Mouse (Mus musculus) hindbrain, embryonic 14.5 days (tissue): ENCODE measurements around the gene Coq4. TPM values are rescaled to one million over a fixed set of nuclear protein-coding genes. Genes with fewer than 3 reads are reported as not detected.
A peak's percentile ranks its signal among the peaks of the same experiment; 100 is the strongest.

Experiments
- ATAC-seq: fragments of 200-750 bp; cut with Nextera tagmentation; 2 replicates; pipeline ENCODE4 v1.8.0; 2017; ENCODE audit warnings: moderate number of reproducible peaks, mild to moderate bottlenecking, moderate TSS enrichment, moderate library complexity; ENCODE audit not compliant: low FRiP score
- DNase-seq: peaks from one replicate; pipeline ENCODE4 v3.0.0-alpha.2; 2015; ENCODE audit warnings: low spot score
- H3K27ac ChIP-seq: fragments of 300-500 bp; sonication (generic); 2 replicates; pipeline ENCODE4 v1.5.1; 2014; ENCODE audit warnings: mild to moderate bottlenecking, moderate library complexity
- H3K27me3 ChIP-seq: fragments of 300-500 bp; sonication (generic); 2 replicates; pipeline ENCODE4 v1.6.1; 2014; ENCODE audit warnings: mild to moderate bottlenecking, low read length, mixed read lengths; ENCODE audit not compliant: control insufficient read depth, insufficient read depth
- H3K36me3 ChIP-seq: fragments of 300-500 bp; sonication (generic); replicated peaks from 2 replicates; pipeline ENCODE4 v1.6.1; 2014; ENCODE audit not compliant: control insufficient read depth, insufficient read depth
- H3K4me1 ChIP-seq: fragments of 300-500 bp; sonication (generic); replicated peaks from 2 replicates; pipeline ENCODE4 v1.6.1; 2014; ENCODE audit warnings: antibody characterized with exemption, low read length, mixed read lengths; ENCODE audit not compliant: control insufficient read depth, insufficient read depth
- H3K4me2 ChIP-seq: fragments of 300-500 bp; sonication (generic); replicated peaks from 2 replicates; pipeline ENCODE4 v1.6.1; 2014; ENCODE audit warnings: mild to moderate bottlenecking, moderate library complexity
- H3K4me3 ChIP-seq: fragments of 300-500 bp; sonication (generic); replicated peaks from 2 replicates; pipeline ENCODE4 v1.5.1; 2014; ENCODE audit warnings: mild to moderate bottlenecking, low read length
- H3K9ac ChIP-seq: fragments of 300-500 bp; sonication (generic); 2 replicates; pipeline ENCODE4 v1.6.1; 2014
- H3K9me3 ChIP-seq: fragments of 300-500 bp; sonication (generic); 2 replicates; pipeline ENCODE4 v1.6.1; 2016; ENCODE audit warnings: low read length; ENCODE audit not compliant: control insufficient read depth
- WGBS: fragments of 180-500 bp; shearing (Covaris S2); extraction: QIAGEN DNeasy Blood & Tissue Kit; methylation state at CpG from one replicate; pipeline ENCODE4 v1.1.7; 2014; 5-methylcytosine and 5-hydroxymethylcytosine counted together
- microRNA-seq: library from miRNA; unstranded; fragments of <30 nt; microRNA quantifications from one replicate; pipeline ENCODE4, GENCODE M21; 2016
- polyA plus RNA-seq: library from polyadenylated mRNA; unstranded; fragments of >200 nt; fragmentation: Nextera tagmentation; extraction: Ambion mirVana; gene quantifications from 2 replicates; pipeline ENCODE4 v1.2.1, GENCODE M21; 2014

The Coq4 gene
- polyA plus RNA-seq, 1 experiment from 2014 or later, result 35.3 TPM

DNA sequence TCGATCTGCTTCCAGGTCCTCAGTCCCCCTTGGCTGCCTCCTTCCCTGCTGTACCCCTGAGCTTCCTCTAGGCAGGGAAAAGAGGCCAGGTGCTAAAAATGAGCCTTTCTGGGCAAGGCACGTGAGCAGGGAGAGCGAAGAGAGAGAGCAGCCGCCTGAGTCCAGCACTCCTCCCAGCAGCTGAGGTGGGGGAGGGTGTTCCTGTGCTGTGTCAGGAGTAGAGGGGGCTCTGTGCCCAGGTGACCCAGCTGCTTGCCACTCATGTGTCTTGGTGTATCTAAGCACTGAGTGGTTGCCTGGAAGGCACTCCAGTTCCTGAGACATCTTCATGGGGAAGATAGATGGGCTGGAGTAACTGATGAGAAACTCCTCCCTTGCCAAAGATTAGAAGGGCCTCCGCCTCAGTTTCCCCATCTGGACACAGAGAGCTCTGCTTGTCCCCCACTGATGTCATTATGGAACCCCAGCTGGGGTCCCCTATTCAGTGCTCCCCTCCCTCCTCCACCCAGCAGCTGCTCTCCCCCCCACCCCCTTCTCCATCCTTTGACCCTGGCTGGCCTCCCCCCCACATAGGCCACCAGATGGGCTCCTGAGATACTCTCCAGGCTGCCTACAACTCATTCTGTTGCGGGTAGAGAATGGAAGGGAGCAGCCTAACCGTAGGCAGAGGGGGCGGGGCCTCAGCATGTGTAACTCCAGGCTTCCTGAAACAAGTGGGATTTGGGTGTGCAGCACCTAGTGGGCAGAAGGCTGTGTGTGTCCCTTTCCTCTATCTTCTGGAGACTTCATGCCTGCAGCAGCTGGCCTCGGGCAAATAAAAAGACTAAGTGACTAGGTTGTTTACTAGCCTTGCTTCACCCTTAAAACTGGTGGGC lies 56.2 kb downstream of the Coq4 start:
- no peak for DNase-seq
- 0 out of 2 replicates have a peak, but pooled peaks have one; percentile 19 for ATAC-seq
- Histone ChIP-seq H3K27me3 (no peaks in the 10 kb centered on the region), H3K27ac (peak overlapping the region; percentile 88), H3K9ac (peak overlapping the region; percentile 95; the same call in 1 of the 2 replicates), H3K36me3 (peaks cover 22% of the 10 kb centered on the region), H3K4me2 (peak overlapping the region; percentile 78; the same call in 1 of the 2 replicates), H3K4me3 (no peak overlapping the region), H3K9me3 (no peaks in the 10 kb centered on the region), H3K4me1 (peaks cover 51% of the 10 kb centered on the region)
- WGBS, result 19% methylated on average over 9 of the region's 9 CpGs

DNA sequence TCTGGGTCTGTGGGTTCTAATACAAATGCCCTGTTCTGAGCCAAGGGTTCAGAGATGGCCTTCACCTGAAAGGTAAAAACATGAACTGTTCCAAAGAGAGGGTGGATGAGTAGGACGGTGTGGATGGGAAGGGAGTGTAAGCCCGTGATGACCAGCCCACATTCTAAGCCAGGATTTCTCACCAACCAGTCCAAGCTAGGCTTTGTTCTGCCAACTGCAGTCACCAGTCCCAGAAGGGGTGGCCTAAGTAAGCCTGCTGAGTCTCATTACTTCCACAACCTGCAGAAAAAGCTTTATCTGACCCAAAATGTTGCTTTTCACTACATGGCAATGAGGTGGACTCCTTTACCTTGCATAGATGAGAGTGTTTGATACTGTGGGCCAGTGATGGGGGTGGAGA lies 56.8 kb downstream of the Coq4 start:
- H3K4me1 ChIP-seq, result peaks cover 49% of the 10 kb centered on the region

DNA sequence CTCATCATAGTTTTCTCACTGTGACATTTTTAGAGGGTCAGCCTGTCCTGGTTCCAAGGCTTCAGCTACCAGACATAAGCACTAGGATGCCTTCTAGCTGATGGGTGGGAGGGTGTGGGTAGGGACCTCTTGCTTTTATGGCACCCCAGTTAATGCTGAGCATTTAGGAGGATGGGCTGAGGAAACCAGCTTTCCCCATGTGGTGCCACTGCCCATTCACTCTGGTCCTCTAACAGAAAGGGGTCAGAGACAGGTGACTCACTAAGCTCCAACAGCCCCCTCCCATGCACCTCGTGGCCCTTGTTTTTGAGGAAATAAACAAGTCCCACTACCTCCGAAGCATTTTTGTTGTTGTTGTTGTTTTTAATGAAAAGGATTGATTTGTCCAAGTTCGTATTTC lies 57.4 kb downstream of the Coq4 start:
- no peak for DNase-seq
- Histone ChIP-seq H3K27me3 (no peaks in the 10 kb centered on the region), H3K36me3 (peaks cover 22% of the 10 kb centered on the region), H3K4me1 (peaks cover 49% of the 10 kb centered on the region), H3K4me2 (peak overlapping the region; percentile 78), H3K27ac (peak overlapping the region; percentile 88), H3K4me3 (peak overlapping the region; percentile 69), H3K9me3 (no peaks in the 10 kb centered on the region), H3K9ac (peak overlapping the region; percentile 95)
- 10% methylated on average over 3 of the region's 3 CpGs for WGBS
- ATAC-seq, result no peak

More for the DNA sequence above, 56.8 kb downstream of the Coq4 start:
- H3K4me2 ChIP-seq, result peak overlapping the region; percentile 78
- peak overlapping the region; percentile 95 for H3K9ac ChIP-seq
- no peaks in the 10 kb centered on the region for H3K27me3 ChIP-seq
- peaks cover 22% of the 10 kb centered on the region for H3K36me3 ChIP-seq
- ATAC-seq, result no peak
- DNase-seq, result no peak
- no peak overlapping the region for H3K4me3 ChIP-seq
- WGBS, result 35% methylated on average over 2 of the region's 2 CpGs
- H3K9me3 ChIP-seq, result no peaks in the 10 kb centered on the region
- peak overlapping the region; percentile 88 for H3K27ac ChIP-seq

DNA sequence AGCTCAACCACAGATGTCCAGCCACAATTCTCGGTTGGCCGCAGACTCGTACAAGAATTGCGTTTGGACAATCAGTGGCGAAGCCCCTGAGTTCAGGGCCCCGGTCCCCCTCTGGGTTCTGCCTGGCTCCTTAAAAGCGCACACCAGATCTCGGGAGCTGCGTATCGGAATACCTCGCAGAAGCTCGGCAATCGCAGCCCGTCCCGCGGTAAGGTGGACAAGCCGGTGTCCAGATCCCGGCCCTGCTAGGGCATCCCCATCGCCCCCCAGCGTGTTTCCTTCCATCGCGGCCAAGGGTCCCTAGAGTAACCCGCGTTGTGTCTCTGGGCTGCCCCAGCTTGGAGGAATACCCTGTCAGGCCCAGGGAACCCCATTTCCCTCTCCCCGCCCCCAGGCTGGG lies 58.3 kb downstream of the Coq4 start:
- peak overlapping the region; percentile 78 for H3K4me2 ChIP-seq
- H3K4me1 ChIP-seq, result peaks cover 47% of the 10 kb centered on the region
- H3K27ac ChIP-seq, result peak overlapping the region; percentile 88
- ATAC-seq (no peak), DNase-seq (peak; percentile 45)
- H3K4me3 ChIP-seq, result peak overlapping the region; percentile 69
- no peaks in the 10 kb centered on the region for H3K9me3 ChIP-seq
- peak overlapping the region; percentile 95 for H3K9ac ChIP-seq
- H3K36me3 ChIP-seq, result peaks cover 22% of the 10 kb centered on the region
- WGBS, result 1% methylated on average over 25 of the region's 25 CpGs
- no peaks in the 10 kb centered on the region for H3K27me3 ChIP-seq

DNA sequence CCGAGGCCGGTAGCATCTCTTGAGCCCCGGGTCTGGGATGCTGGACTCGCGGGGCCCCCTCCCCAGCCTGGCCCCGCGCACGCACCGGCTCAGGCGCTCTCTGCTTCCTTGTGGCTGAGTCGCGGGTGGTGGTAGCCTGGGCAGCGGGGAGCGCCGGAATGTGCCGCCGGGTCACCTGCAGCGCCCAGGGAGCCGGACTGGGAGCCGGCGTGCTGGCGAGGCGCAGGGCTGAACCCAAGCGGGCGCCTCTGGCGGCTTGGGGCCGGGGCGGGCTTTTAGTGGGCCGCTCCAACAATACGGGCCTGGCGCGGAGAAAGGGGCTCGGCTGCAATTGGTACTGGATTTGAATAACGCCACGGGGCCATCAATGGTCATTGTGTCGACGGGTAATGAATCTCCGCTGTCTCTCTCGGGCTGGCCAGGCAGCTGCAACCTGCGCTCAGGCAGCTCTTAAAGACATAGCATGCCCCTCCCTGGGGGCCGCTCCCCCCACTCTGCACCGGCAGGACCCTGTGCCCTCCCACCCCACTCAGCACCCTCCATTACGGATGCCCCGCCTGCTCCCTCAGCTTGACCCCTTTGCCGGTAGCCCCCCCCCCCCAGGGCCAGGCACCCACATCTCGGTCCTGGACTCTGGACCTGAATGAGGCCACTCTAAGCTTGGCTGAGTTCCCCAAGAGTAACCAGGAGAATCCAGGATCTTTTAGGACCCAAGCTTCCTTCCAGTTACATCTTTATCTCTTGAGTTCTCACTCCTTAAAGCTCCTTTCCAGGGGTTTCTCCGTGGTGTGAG lies 59.0 kb downstream of the Coq4 start:
- H3K4me2 ChIP-seq, result peak overlapping the region; percentile 78
- H3K9ac ChIP-seq, result peak overlapping the region; percentile 95
- H3K4me3 ChIP-seq, result peak overlapping the region; percentile 69
- peaks cover 20% of the 10 kb centered on the region for H3K36me3 ChIP-seq
- H3K9me3 ChIP-seq, result no peaks in the 10 kb centered on the region
- ATAC-seq, result peak; percentile 59
- DNase-seq, result peak; percentile 56
- H3K4me1 ChIP-seq, result peaks cover 45% of the 10 kb centered on the region
- WGBS, result 2% methylated on average over 45 of the region's 47 CpGs
- peak overlapping the region; percentile 88 for H3K27ac ChIP-seq
- H3K27me3 ChIP-seq, result no peaks in the 10 kb centered on the region

DNA sequence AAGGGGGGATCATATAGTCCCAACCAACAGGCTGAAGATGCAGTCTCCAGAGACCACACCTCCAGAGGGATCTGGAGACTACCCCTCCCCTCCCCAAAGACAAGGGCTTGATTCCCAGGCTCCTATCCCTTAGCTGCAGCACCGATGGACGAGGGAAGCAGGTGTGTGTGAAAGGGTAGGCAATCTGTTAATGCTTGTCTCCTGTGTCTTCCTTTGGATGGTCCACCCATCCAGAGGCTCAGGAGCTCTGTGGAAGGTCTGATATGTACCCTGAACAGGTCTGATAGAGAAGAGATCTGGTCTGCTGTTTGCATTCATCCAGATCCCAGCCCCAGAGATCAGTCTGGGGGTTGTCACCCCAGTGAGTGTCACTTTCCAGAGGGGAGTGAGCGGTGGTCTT lies 59.6 kb downstream of the Coq4 start:
- peaks cover 45% of the 10 kb centered on the region for H3K4me1 ChIP-seq
- H3K27ac ChIP-seq, result peak overlapping the region; percentile 88; the same call in 1 of the 2 replicates
- peak overlapping the region; percentile 95 for H3K9ac ChIP-seq
- DNase-seq, result no peak
- peaks cover 14% of the 10 kb centered on the region for H3K36me3 ChIP-seq
- 10% methylated on average over 3 of the region's 3 CpGs for WGBS
- ATAC-seq, result no peak
- no peaks in the 10 kb centered on the region for H3K27me3 ChIP-seq
- H3K4me2 ChIP-seq, result peak overlapping the region; percentile 78
- H3K4me3 ChIP-seq, result peak overlapping the region; percentile 69
- H3K9me3 ChIP-seq, result no peaks in the 10 kb centered on the region

Small RNAs within 50 kb of the gene (microRNA-seq; reads per million reads assigned to microRNA genes)
- gene Mir219a-2 (not detected), gene Mir219b (not detected)

Other genes with a start within 250 kb of the Coq4 start
- 19.9 and 22.3 TPM in 2 replicates for gene Rapgef1, start 167.8 kb upstream of the Coq4 start, polyA plus RNA-seq
- gene Gm13420, start 35.8 kb upstream of the Coq4 start, polyA plus RNA-seq, result 0.20 and 0.36 TPM in 2 replicates
- not detected in 2 replicates for gene Gm13547, start 28.2 kb upstream of the Coq4 start, polyA plus RNA-seq
- gene Trub2, start 1.0 kb downstream of the Coq4 start, polyA plus RNA-seq, result 23.9 and 26.3 TPM in 2 replicates
- 40.1 and 43.7 TPM in 2 replicates for gene Slc27a4, start 15.1 kb downstream of the Coq4 start, polyA plus RNA-seq
- gene Urm1, start 32.6 kb downstream of the Coq4 start, polyA plus RNA-seq, result 24.6 and 24.9 TPM in 2 replicates
- gene Cercam, start 81.7 kb downstream of the Coq4 start, polyA plus RNA-seq, result 15.9 and 19.1 TPM in 2 replicates
- 49.0 and 63.5 TPM in 2 replicates for gene Odf2, start 101.7 kb downstream of the Coq4 start, polyA plus RNA-seq
- 53.5 and 53.7 TPM in 2 replicates for gene Gle1, start 147.9 kb downstream of the Coq4 start, polyA plus RNA-seq
- 344 and 368 TPM in 2 replicates for gene Sptan1, start 178.1 kb downstream of the Coq4 start, polyA plus RNA-seq